Mouse (Mus musculus) forebrain, embryonic 15.5 days (tissue): Measurements from ENCODE around the gene Nubp1. TPM values are rescaled to one million over a fixed set of nuclear protein-coding genes. Genes with fewer than 3 reads are reported as not detected.

Experiments used
- ATAC-seq: fragments of 200-750 bp; cut with Nextera tagmentation; replicated peaks from 2 replicates; pipeline ENCODE4 v1.8.0; 2017; ENCODE audit warnings: mild to moderate bottlenecking, moderate TSS enrichment, moderate library complexity
- H3K27ac ChIP-seq: fragments of 300-500 bp; sonication (generic); replicated peaks from 2 replicates; pipeline ENCODE4 v1.5.1; 2015; ENCODE audit warnings: mild to moderate bottlenecking, inconsistent platforms
- H3K27me3 ChIP-seq: fragments of 300-500 bp; sonication (generic); 2 replicates; pipeline ENCODE4 v1.6.1; 2015; ENCODE audit warnings: inconsistent platforms
- H3K36me3 ChIP-seq: fragments of 300-500 bp; sonication (generic); 2 replicates; pipeline ENCODE4 v1.6.1; 2015; ENCODE audit warnings: mild to moderate bottlenecking, inconsistent platforms
- H3K4me1 ChIP-seq: fragments of 300-500 bp; sonication (generic); 2 replicates; pipeline ENCODE4 v1.6.1; 2015; ENCODE audit warnings: inconsistent platforms
- H3K4me2 ChIP-seq: fragments of 300-500 bp; sonication (generic); replicated peaks from 2 replicates; pipeline ENCODE4 v1.6.1; 2015; ENCODE audit warnings: mild to moderate bottlenecking, inconsistent platforms
- H3K4me3 ChIP-seq: fragments of 300-500 bp; sonication (generic); 2 replicates; pipeline ENCODE4 v1.5.1; 2015; ENCODE audit warnings: mild to moderate bottlenecking, inconsistent platforms
- H3K9ac ChIP-seq: fragments of 300-500 bp; sonication (generic); replicated peaks from 2 replicates; pipeline ENCODE4 v1.6.1; 2015; ENCODE audit warnings: mild to moderate bottlenecking, inconsistent platforms
- H3K9me3 ChIP-seq: fragments of 300-500 bp; sonication (generic); 2 replicates; pipeline ENCODE4 v1.6.1; 2016; ENCODE audit warnings: inconsistent platforms
- WGBS: fragments of 180-500 bp; shearing (Covaris S2); methylation state at CpG from one replicate; pipeline ENCODE4 v1.1.7; 2015; ENCODE audit warnings: mixed read lengths; 5-methylcytosine and 5-hydroxymethylcytosine counted together
- polyA plus RNA-seq: library from polyadenylated mRNA; unstranded; fragments of >200 nt; fragmentation: Nextera tagmentation; extraction: Ambion mirVana; gene quantifications from 2 replicates; pipeline ENCODE4 v1.2.1, GENCODE M21; 2015

Nubp1 gene
- polyA plus RNA-seq, 1 experiment from 2014 or later: 45.9 TPM

DNA sequence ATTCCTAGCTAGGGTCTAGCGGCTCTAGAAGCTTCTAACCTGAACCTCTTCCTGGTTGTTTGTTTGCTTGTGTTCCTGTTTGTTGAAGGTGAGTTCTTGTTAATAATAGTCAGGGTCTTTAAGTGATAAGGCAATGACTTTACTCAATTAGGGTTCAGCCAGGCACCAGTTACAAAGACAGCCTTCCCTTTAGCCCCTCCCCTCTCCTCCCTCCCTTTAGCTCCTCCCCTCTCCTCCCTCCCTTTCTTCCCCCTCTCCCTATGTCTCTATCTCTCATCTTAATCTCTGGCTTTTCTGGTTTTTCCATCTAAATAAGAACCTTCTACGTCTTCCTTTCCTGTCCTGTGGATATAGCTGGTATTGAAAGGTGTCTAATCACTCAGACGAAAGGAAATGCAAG lies 27.2 kb upstream of the Nubp1 start:
- H3K4me1 ChIP-seq: no peaks in the 10 kb centered on the region
- H3K27me3 ChIP-seq: no peaks in the 10 kb centered on the region
- no peak overlapping the region for H3K4me3 ChIP-seq
- WGBS: 65% methylated on average over 3 of the region's 3 CpGs
- no peak for ATAC-seq
- no peaks in the 10 kb centered on the region for H3K36me3 ChIP-seq
- H3K27ac ChIP-seq: no peak overlapping the region
- H3K9me3 ChIP-seq: no peaks in the 10 kb centered on the region
- H3K9ac ChIP-seq: no peak overlapping the region
- no peak overlapping the region for H3K4me2 ChIP-seq

DNA sequence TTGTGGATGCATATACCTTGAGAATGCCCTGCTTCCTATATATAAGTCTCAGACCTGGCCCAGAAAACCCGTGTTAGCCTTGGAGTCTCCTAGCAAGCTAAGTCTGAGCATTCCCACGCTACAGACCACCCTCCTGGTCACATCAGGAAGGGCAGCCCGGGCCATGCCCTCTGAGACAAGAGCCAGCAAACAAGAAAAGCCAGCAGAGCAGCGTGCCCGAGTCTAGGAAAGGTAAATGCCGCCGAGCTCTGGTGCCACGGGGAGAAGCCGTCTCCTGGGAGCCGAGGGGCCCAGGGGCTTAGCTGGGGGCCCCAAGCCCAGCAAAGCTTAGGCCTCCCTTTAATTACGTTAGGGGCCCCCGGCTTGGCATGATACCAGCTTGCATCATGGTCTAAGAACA lies 26.5 kb upstream of the Nubp1 start:
- Histone ChIP-seq H3K27me3 (no peaks in the 10 kb centered on the region), H3K9ac (no peak overlapping the region), H3K27ac (no peak overlapping the region), H3K4me2 (no peak overlapping the region), H3K9me3 (no peaks in the 10 kb centered on the region), H3K36me3 (no peaks in the 10 kb centered on the region), H3K4me3 (no peak overlapping the region), H3K4me1 (no peaks in the 10 kb centered on the region)
- WGBS: 68% methylated on average over 12 of the region's 12 CpGs
- ATAC-seq: no peak

DNA sequence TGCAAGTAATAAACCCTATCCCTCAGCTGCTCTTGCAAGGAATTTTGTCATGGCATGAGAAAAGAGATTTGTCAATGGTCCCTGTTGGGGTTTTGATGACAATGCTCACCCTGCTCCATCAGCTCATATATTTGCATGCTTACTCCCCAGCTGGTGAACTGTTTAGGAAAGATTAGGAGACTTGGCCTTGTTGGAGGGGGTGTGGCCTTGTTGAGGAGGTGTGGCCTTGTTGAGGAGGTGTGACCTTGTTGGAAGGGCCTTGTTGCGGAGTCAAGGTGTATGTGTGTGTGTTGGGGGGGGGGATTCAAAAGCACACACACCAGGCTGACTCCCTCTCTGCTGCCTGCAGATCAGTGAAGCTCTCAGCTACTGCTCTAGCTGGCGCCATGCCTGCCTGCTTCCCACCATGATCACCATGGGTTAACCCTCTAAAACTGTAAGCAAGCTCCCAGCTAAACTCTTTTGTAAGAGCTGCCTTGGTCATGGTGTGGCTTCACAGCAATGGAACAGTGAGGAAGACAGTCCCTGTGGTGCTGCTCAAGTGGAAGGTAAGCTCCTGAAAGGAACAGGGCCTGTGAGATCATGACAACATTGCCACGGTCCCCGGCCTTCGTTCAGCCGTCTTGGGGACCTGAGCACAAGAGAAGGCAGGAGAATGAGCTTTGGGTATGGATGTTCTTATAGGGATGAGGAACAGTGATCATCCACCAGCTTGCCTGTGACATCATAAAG lies 22.9 kb upstream of the Nubp1 start:
- Histone ChIP-seq H3K36me3 (no peaks in the 10 kb centered on the region), H3K4me2 (no peak overlapping the region), H3K4me3 (no peak overlapping the region), H3K9ac (no peak overlapping the region), H3K27me3 (no peaks in the 10 kb centered on the region), H3K4me1 (no peaks in the 10 kb centered on the region), H3K27ac (no peak overlapping the region), H3K9me3 (no peaks in the 10 kb centered on the region)
- no peak for ATAC-seq
- WGBS: 89% methylated on average over 6 of the region's 6 CpGs

DNA sequence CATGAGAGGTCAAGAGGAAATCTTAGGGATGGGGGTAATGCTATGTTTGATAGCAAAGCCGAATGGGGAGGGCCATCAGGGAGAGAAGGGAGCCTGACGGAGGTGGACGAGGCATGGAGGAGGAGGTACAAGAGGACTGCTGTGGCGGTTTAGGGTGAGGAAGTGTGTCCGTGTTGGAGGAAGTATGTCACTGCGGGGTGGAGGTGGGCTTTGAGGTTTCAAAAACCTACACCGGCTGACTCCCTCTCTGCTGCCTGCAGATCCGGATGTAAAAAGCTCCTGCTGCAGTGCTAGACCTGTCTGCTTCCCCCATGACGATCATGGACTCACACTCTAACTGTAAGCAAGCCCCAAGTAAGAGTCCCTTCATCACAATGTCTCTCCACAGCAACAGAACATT lies 19.2 kb upstream of the Nubp1 start:
- Histone ChIP-seq H3K36me3 (no peaks in the 10 kb centered on the region), H3K9me3 (no peaks in the 10 kb centered on the region), H3K27ac (no peak overlapping the region), H3K9ac (no peak overlapping the region), H3K4me3 (no peak overlapping the region), H3K4me2 (no peak overlapping the region), H3K27me3 (peaks cover 5% of the 10 kb centered on the region; the same call in 1 of the 2 replicates), H3K4me1 (peaks cover 6% of the 10 kb centered on the region)
- no peak for ATAC-seq
- WGBS: 95% methylated on average over 9 of the region's 9 CpGs

DNA sequence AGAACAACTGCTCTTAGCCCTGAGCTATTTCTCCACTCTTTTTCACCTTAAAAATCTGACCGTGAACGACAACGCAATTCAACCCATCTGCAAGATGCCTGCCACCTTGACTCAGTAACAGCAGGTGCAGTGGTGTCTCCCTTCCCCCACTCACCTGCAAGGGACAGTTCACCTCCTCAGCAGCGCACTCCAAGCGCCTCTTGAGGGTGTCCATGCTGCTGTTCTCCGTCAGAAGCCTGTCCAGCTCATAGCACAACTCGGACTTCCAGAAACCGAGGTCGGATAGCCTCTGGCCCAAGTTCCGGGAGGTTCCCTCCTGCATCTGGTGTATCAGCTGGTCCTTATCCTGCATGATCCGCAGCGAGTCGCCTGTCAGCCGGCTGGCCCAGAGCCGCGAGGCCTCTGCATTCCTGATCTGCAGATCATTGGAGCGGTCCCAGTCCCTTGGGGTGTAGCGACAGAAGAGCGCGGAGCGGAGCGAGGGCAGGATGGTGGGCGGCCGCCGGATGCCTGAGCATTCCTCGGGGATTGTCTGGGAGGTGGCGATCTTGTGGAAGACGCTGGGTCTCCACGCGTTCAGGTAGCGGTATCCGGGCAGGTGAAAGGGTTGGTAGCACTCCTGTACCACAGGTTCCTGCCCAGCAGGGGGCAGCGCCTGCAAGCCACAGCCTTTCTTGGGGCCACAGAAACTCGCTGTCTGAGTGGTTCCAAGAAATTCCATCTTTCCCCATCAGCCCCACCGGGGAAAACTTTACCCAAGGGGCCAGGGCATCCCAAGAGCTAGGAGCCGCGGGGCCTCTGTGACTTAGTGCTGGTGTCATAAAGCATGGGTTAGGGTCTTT lies 16.8 kb upstream of the Nubp1 start, which contains the start of gene Tekt5:
Gene Tekt5, minus strand, starts transcription at position 792 of the 842 bp plus-strand sequence.
- Histone ChIP-seq H3K36me3 (no peaks in the 10 kb centered on the region), H3K9me3 (no peaks in the 10 kb centered on the region), H3K27ac (no peak within 1 kb of the TSS), H3K27me3 (peaks cover 5% of the 10 kb centered on the region; the same call in 1 of the 2 replicates), H3K4me1 (peaks cover 6% of the 10 kb centered on the region), H3K9ac (no peak within 1 kb of the TSS; the same call in 1 of the 2 replicates), H3K4me3 (peak within 1 kb of the TSS; percentile 28), H3K4me2 (peak within 1 kb of the TSS; percentile 42)
- ATAC-seq: peak; percentile 57; the same call in 1 of the 2 replicates
- WGBS: 6% methylated on average over 37 of the region's 37 CpGs

DNA sequence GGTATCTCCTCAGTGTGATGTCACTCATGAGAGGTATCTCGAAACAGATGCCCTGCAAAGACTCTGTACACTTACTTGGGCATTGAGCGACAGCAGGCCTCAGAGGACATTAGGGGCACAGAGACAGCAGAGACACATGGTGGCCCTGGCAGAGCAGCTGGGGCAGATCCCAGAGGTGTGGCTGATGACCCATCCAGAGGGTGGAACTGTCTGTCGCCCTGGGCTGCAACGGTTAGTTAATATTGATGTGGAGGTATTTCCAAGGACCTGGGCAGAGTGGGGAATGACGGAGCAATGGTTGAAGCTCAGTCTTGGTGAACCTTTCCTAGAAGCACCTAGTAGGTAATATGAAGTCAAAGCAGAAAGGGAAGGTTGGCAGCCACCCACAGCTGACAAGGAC lies 13.0 kb upstream of the Nubp1 start:
- Histone ChIP-seq H3K9ac (no peak overlapping the region), H3K4me3 (no peak overlapping the region), H3K27ac (no peak overlapping the region), H3K4me1 (peaks cover 6% of the 10 kb centered on the region), H3K27me3 (peaks cover 5% of the 10 kb centered on the region; the same call in 1 of the 2 replicates), H3K4me2 (no peak overlapping the region), H3K36me3 (no peaks in the 10 kb centered on the region), H3K9me3 (no peaks in the 10 kb centered on the region)
- ATAC-seq: no peak
- 80% methylated on average over 5 of the region's 5 CpGs for WGBS

DNA sequence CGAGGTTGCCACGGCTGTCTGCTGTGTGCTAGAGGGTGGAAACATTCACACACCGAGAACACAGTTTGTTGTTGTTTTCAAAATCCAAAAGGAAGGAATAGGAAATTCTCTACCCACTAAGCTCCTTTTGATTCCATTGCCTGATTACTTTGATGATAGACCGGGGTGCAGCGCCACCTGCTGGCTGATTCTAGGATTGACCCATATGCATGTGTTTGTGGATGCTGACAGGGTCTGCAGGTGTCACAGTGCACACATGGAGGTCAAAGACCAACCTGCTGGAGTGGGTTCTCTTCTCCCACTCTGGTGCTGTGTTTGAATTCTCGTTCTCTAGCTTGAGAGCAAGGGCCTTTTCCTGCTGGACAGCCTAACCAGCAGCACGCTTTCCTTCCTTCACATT lies 12.6 kb upstream of the Nubp1 start:
- Histone ChIP-seq H3K4me2 (no peak overlapping the region), H3K27ac (no peak overlapping the region), H3K27me3 (peaks cover 5% of the 10 kb centered on the region; the same call in 1 of the 2 replicates), H3K9ac (no peak overlapping the region), H3K36me3 (no peaks in the 10 kb centered on the region), H3K9me3 (no peaks in the 10 kb centered on the region), H3K4me1 (peaks cover 6% of the 10 kb centered on the region), H3K4me3 (no peak overlapping the region)
- ATAC-seq: no peak
- 32% methylated on average over 7 of the region's 7 CpGs for WGBS

DNA sequence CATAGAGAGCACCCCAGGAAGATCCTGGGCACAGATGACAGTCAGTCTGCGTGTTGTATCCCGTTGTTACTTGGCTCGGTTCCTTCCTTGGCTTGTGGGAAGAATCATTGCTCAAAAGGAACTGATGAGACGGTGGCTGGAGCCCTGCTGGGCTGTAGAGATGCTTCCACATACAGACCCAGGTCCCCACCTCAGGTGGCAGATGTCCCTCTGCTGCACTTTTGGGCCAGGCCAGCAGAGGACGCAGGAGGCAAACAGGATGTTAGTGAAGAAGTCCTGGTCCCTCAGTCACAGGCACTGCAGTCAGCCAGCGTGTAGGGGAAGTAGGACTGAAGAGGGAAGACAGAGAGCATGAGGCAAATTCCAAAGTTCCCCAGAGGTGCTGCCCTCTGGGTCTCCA lies 4.2 kb downstream of the Nubp1 start:
- peaks cover 16% of the 10 kb centered on the region for H3K4me1 ChIP-seq
- H3K27me3 ChIP-seq: no peaks in the 10 kb centered on the region
- no peak overlapping the region for H3K4me3 ChIP-seq
- 79% methylated on average over 6 of the region's 6 CpGs for WGBS
- peaks cover 36% of the 10 kb centered on the region for H3K36me3 ChIP-seq
- ATAC-seq: no peak
- H3K9me3 ChIP-seq: no peaks in the 10 kb centered on the region
- no peak overlapping the region for H3K27ac ChIP-seq
- no peak overlapping the region for H3K9ac ChIP-seq
- H3K4me2 ChIP-seq: no peak overlapping the region

DNA sequence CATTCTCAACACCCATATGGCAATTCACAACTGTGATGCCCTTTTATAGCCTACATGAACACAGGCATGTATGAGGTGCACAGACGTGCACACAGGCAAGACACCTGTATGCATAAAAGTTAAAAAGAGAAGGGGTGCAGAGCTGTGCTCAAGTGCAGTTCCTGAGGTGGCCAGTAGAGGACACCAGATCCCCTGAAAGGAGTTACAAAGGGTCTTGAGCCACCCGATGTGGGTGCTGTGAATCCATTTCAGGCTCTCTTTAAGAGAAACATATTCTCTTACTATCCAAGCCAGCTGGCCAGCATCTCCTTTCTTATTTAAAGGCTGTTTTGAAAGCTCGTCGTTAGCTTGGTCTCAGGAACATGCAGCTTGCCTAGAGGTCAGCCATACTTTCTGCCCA lies 5.1 kb downstream of the Nubp1 start:
- 98% methylated on average over 4 of the region's 4 CpGs for WGBS
- no peak overlapping the region for H3K4me3 ChIP-seq
- no peaks in the 10 kb centered on the region for H3K9me3 ChIP-seq
- H3K36me3 ChIP-seq: peaks cover 45% of the 10 kb centered on the region
- peaks cover 11% of the 10 kb centered on the region for H3K4me1 ChIP-seq
- ATAC-seq: no peak
- no peak overlapping the region for H3K27ac ChIP-seq
- no peak overlapping the region for H3K9ac ChIP-seq
- no peaks in the 10 kb centered on the region for H3K27me3 ChIP-seq
- H3K4me2 ChIP-seq: no peak overlapping the region

DNA sequence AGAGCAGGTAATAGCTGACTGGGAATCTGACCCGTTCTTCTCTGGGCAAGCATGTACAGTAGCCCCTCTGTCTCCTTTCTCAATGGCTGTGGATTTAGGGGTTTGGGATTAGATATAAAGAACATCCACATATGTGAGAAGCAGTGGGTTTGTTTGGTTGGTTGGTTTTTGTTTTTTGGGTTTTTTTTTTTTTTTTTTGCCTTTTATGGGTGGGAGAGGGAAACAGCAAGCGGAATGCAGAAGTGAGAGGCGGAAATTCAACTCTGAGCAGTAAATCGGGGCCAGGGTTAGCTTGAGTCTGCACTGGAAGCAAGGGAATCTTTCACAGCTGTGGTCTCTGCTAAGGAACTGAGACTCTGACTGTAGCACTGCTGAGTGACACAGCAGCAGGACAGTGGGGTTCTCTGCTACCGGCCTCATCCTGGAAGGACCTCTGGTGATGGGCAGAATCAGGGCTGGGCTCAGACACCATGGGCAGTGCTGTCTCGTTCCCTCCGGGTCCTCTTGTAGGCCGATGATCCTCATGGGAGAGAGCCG lies 6.0 kb downstream of the Nubp1 start:
- Histone ChIP-seq H3K4me2 (no peak overlapping the region), H3K9me3 (no peaks in the 10 kb centered on the region), H3K27me3 (no peaks in the 10 kb centered on the region), H3K36me3 (peaks cover 54% of the 10 kb centered on the region), H3K9ac (no peak overlapping the region), H3K4me3 (no peak overlapping the region), H3K4me1 (peaks cover 4% of the 10 kb centered on the region), H3K27ac (no peak overlapping the region)
- 94% methylated on average over 9 of the region's 9 CpGs for WGBS
- ATAC-seq: no peak

DNA sequence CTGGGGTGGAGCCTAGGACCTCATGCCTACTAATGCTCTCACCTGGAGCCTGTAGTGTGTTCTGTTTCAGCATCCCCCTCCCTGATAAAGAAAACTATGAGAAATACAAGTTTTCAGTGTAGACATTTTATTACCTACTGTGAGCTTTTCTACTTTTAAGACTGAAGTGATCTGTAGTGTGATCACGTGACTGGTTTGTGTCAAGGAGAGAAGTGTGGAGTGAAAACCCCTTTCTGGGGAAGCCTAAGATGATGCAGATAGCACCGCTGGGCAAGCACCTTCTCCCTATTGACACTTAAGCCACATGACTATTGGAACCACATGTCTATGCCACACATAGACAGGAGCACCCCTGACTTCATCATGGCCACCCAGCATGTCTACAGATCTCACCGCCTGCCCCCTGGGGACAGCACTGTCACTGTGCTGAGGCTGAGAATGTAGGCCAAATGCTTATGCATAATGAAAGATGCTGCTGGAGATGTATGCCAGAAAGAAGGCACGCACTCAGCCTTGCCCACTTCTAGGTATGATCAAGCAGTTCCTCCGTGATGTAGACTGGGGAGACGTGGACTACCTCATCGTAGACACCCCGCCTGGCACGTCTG lies 8.8 kb downstream of the Nubp1 start:
- Histone ChIP-seq H3K4me2 (no peak overlapping the region), H3K4me3 (no peak overlapping the region), H3K9ac (no peak overlapping the region), H3K27me3 (no peaks in the 10 kb centered on the region), H3K9me3 (no peaks in the 10 kb centered on the region), H3K4me1 (no peaks in the 10 kb centered on the region), H3K36me3 (peaks cover 73% of the 10 kb centered on the region), H3K27ac (no peak overlapping the region)
- no peak for ATAC-seq
- WGBS: 92% methylated on average over 9 of the region's 9 CpGs

DNA sequence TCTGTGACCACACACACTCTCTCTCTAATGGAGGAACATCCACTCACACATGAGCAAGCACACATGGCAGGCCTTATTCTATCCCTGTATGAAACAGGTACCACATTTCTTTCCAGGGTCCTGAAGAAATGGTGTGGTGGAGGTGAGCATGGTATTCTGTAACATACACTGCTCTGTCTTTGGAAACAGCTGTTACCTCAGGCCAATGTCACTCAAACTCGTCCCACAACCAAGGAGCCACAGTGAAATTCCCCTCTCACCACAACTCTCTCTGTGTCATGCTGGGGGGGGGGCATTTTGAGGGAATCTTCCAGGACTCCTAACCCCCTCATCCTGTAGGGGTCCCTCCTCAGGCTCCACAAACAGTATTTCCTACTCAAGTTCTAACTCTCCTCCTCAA lies 20.2 kb downstream of the Nubp1 start:
- Histone ChIP-seq H3K9me3 (no peaks in the 10 kb centered on the region), H3K9ac (no peak overlapping the region), H3K27me3 (no peaks in the 10 kb centered on the region), H3K27ac (no peak overlapping the region), H3K4me2 (no peak overlapping the region), H3K4me3 (no peak overlapping the region), H3K36me3 (peaks cover 7% of the 10 kb centered on the region), H3K4me1 (no peaks in the 10 kb centered on the region)
- 65% methylated on average over 1 of the region's 1 CpGs for WGBS
- ATAC-seq: no peak
